Mouse (Mus musculus) layer of hippocampus, postnatal 25 days (tissue): ENCODE results near the gene Gm17535. TPM values are rescaled to one million over a fixed set of nuclear protein-coding genes. Genes with fewer than 3 reads are reported as not detected.
A peak's percentile ranks its signal among the peaks of the same experiment; 100 is the strongest.
"Not testable (repeated sequence)": the region's sequence is repeated elsewhere in the genome, so short reads cannot be mapped to it uniquely, and the experiment has no call there.

Source experiments
- DNase-seq, 2 experiments: peaks; one replicate each; pipeline ENCODE4 v3.0.0; 2022; ENCODE audit warnings: mixed read lengths in 2 of 2, low spot score in 1 of 2; ENCODE audit errors: extremely low spot score in 1 of 2
- total RNA-seq, 2 experiments: library from RNA; stranded (reverse); gene quantifications; 2 replicates each; pipeline ENCODE4 v1.2.3; 2021

Gm17535 gene
- total RNA-seq = not detected

DNA sequence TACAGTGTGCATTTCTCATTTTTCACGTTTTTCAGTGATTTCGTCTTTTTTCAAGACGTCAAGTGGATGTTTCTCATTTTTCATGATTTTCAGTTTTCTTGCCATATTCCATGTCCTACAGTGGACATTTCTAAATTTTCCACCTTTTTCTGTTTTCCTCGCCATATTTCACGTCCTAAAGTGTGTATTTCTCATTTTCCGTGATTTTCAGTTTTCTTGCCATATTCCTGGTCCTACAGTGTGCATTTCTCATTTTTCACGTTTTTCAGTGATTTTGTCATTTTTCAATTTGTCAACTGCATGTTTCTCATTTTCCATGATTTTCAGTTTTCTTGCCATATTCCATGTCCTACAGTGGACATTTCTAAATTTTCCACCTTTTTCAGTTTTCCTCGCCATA, at the start of gene Gm17535:
Gm17535 (plus strand) TSS at position 301 of the 400 bp plus-strand sequence.
- not testable (repeated sequence) for DNase-seq

DNA sequence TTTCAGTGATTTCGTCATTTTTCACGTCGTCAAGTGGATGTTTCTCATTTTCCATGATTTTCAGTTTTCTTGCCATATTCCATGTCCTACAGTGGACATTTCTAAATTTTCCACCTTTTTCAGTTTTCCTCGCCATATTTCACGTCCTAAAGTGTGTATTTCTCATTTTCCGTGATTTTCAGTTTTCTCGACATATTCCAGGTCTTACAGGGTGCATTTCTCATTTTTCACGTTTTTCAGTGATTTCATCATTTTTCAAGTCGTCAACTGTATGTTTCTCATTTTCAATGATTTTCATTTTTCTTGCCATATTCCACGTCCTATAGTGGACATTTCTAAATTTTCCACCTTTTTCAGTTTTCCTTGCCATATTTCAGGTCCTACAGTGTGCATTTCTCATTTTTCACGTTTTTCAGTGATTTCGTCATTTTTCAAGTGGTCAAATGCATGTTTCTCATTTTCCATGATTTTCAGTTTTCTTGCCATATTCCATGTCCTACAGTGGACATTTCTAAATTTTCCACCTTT, 33.9 kb upstream of the Gm17535 start, which contains the start of gene Gm10722:
Gm10722 (plus strand) TSS at position 478 of the 528 bp plus-strand sequence.
- DNase-seq = peak in 1 of 2 experiments; percentile 22

DNA sequence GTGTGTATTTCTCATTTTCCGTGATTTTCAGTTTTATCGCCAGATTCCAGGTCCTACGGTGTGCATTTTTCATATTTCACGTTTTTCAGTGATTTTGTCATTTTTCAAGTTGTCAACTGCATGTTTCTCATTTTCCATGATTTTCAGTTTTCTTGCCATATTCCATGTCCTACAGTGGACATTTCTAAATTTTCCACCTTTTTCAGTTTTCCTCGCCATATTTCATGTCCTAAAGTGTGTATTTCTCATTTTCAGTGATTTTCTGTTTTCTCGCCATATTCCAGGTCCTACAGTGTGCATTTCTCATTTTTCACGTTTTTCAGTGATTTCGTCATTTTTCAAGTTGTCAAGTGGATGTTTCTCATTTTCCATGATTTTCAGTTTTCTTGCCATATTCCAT, 33.4 kb upstream of the Gm17535 start:
- peak in 1 of 2 experiments; percentile 7 for DNase-seq

DNA sequence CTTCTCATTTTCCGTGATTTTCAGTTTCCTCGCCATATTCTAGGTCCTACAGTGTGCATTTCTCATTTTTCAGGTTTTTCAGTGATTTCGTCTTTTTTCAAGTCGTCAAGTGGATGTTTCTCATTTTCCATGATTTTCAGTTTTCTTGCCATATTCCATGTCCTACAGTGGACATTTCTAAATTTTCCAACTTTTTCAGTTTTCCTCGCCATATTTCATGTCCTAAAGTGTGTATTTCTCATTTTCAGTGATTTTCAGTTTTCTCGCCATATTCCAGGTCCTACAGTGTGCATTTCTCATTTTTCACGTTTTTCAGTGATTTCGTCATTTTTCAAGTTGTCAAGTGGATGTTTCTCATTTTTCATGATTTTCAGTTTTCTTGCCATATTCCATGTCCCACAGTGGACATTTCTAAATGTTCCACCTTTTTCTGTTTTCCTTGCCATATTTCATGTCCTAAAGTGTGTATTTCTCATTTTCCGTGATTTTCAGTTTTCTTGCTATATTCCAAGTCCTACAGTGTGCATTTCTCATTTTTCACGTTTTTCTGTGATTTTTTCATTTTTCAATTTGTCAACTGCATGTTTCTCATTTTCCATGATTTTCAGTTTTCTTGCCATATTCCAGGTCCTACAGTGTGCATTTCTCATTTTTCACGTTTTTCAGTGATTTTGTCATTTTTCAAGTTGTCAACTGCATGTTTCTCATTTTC, 32.3 kb upstream of the Gm17535 start:
- peak; percentile 77 to 98 for DNase-seq

DNA sequence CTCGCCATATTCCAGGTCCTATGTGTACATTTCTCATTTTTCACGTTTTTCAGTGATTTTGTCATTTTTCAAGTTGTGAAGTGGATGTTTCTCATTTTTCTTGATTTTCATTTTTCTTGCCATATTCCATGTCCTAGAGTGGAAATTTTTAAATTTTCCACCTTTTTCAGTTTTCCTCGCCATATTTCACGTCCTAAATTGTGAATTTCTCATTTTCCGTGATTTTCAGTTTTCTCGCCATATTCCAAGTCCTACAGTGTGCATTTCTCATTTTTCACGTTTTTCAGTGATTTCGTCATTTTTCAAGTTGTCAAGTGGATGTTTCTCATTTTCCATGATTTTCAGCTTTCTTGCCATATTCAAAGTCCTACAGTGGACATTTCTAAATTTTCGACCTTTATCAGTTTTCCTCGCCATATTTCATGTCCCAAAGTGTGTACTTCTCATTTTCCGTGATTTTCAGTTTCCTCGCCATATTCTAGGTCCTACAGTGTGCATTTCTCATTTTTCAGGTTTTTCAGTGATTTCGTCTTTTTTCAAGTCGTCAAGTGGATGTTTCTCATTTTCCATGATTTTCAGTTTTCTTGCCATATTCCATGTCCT, 31.5 kb upstream of the Gm17535 start, which contains the start of gene Gm11168:
Gm11168 (plus strand) TSS at position 553 of the 603 bp plus-strand sequence.
- not testable (repeated sequence) for DNase-seq

DNA sequence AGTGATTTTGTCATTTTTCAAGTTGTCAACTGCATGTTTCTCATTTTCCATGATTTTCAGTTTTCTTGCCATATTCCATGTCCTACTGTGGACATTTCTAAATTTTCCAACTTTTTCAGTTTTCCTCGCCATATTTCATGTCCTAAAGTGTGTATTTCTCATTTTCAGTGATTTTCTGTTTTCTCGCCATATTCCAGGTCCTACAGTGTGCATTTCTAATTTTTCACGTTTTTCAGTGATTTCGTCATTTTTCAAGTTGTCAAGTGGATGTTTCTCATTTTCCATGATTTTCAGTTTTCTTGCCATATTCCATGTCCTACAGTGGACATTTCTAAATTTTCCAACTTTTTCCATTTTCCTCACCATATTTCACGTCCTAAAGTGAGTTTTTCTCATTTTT, 28.2 kb upstream of the Gm17535 start:
- DNase-seq = not testable (repeated sequence)

DNA sequence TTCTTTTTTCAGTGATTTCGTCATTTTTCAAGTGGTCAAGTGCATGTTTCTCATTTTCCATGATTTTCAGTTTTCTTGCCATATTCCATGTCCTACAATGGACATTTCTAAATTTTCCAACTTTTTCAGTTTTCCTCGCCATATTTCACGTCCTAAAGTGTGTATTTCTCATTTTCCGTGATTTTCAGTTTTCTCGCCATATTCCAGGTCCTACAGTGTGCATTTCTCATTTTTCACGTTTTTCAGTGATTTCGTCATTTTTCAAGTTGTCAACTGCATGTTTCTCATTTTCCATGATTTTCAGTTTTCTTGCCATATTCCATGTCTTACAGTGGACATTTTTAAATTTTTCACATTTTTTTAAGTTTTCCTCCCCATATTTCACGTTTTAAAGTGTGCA, 27.8 kb upstream of the Gm17535 start:
- peak; percentile 41 to 96 for DNase-seq

DNA sequence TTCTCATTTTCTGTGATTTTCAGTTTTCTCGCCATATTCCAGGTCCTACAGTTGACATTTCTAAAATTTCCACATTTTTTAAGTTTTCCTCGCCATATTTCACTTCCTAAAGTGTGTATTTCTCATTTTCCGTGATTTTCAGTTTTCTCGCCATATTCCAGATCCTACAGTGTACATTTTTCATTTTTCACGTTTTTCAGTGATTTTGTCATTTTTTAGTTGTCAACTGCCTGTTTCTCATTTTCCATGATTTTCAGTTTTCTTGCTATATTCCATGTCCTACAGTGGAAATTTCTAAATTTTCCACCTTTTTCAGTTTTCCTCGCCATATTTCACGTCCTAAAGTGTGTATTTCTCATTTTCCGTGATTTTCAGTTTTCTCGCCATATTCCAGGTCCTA, 27.1 kb upstream of the Gm17535 start:
- not testable (repeated sequence) for DNase-seq

DNA sequence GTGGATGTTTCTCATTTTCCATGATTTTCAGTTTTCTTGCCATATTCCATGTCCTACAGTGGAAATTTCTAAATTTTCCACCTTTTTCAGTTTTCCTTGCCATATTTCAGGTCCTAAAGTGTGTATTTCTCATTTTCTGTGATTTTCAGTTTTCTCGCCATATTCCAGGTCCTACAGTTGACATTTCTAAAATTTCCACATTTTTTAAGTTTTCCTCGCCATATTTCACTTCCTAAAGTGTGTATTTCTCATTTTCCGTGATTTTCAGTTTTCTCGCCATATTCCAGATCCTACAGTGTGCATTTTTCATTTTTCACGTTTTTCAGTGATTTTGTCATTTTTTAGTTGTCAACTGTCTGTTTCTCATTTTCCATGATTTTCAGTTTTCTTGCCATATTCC, 25.1 kb upstream of the Gm17535 start:
- DNase-seq = not testable (repeated sequence)

DNA sequence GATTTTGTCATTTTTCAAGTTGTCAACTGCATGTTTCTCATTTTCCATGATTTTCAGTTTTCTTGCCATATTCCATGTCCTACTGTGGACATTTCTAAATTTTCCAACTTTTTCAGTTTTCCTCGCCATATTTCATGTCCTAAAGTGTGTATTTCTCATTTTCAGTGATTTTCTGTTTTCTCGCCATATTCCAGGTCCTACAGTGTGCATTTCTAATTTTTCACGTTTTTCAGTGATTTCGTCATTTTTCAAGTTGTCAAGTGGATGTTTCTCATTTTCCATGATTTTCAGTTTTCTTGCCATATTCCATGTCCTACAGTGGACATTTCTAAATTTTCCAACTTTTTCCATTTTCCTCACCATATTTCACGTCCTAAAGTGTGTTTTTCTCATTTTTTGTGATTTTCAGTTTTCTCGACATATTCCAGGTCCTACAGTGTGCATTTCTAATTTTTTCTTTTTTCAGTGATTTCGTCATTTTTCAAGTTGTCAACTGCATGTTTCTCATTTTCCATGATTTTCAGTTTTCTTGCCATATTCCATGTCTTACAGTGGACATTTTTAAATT, 22.3 kb upstream of the Gm17535 start:
- DNase-seq = not testable (repeated sequence)

DNA sequence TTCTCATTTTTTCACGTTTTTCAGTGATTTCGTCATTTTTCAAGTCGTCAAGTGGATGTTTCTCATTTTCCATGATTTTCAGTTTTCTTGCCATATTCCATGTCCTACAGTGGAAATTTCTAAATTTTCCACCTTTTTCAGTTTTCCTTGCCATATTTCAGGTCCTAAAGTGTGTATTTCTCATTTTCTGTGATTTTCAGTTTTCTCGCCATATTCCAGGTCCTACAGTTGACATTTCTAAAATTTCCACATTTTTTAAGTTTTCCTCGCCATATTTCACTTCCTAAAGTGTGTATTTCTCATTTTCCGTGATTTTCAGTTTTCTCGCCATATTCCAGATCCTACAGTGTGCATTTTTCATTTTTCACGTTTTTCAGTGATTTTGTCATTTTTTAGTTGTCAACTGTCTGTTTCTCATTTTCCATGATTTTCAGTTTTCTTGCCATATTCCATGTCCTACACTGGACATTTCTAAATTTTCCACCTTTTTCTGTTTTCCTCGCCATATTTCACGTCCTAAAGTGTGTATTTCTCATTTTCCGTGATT, 21.6 kb upstream of the Gm17535 start, which contains the start of gene Gm10721:
Gm10721 (plus strand) TSS at position 408 of the 547 bp plus-strand sequence.
- not testable (repeated sequence) for DNase-seq

DNA sequence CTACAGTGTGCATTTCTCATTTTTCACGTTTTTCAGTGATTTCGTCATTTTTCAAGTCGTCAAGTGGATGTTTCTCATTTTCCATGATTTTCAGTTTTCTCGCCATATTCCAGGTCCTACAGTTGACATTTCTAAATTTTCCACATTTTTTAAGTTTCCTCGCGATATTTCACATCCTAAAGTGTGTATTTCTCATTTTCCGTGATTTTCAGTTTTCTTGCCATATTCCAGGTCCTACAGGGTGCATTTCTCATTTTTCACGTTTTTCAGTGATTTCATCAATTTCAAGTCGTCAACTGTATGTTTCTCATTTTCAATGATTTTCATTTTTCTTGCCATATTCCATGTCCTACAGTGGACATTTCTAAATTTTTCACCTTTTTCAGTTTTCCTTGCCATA, 19.0 kb upstream of the Gm17535 start, which contains the start of gene Gm10720:
Gm10720 (plus strand) TSS at position 301 of the 400 bp plus-strand sequence.
- not testable (repeated sequence) for DNase-seq

DNA sequence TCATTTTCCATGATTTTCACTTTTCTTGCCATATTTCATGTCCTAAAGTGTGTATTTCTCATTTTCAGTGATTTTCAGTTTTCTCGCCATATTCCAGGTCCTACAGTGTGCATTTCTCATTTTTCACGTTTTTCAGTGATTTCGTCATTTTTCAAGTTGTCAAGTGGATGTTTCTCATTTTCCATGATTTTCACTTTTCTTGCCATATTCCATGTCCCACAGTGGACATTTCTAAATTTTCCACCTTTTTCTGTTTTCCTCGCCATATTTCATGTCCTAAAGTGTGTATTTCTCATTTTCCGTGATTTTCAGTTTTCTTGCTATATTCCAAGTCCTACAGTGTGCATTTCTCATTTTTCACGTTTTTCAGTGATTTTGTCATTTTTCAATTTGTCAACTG, 18.5 kb upstream of the Gm17535 start:
- DNase-seq = not testable (repeated sequence)

DNA sequence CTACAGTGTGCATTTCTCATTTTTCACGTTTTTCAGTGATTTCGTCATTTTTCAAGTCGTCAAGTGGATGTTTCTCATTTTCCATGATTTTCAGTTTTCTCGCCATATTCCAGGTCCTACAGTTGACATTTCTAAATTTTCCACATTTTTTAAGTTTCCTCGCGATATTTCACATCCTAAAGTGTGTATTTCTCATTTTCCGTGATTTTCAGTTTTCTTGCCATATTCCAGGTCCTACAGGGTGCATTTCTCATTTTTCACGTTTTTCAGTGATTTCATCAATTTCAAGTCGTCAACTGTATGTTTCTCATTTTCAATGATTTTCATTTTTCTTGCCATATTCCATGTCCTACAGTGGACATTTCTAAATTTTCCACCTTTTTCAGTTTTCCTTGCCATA, 17.3 kb upstream of the Gm17535 start, which contains the start of gene Gm10719:
Gm10719 (plus strand) TSS at position 301 of the 400 bp plus-strand sequence.
- not testable (repeated sequence) for DNase-seq

DNA sequence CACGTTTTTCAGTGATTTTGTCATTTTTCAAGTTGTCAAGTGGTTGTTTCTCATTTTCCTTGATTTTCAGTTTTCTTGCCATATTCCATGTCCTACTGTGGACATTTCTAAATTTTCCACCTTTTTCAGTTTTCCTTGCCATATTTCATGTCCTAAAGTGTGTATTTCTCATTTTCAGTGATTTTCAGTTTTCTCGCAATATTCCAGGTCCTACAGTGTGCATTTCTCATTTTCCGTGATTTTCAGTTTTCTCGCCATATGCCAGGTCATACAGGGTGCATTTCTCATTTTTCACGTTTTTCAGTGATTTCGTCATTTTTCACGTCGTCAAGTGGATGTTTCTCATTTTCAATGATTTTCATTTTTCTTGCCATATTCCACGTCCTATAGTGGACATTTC, 15.5 kb upstream of the Gm17535 start:
- DNase-seq = peak; percentile 11 to 64

DNA sequence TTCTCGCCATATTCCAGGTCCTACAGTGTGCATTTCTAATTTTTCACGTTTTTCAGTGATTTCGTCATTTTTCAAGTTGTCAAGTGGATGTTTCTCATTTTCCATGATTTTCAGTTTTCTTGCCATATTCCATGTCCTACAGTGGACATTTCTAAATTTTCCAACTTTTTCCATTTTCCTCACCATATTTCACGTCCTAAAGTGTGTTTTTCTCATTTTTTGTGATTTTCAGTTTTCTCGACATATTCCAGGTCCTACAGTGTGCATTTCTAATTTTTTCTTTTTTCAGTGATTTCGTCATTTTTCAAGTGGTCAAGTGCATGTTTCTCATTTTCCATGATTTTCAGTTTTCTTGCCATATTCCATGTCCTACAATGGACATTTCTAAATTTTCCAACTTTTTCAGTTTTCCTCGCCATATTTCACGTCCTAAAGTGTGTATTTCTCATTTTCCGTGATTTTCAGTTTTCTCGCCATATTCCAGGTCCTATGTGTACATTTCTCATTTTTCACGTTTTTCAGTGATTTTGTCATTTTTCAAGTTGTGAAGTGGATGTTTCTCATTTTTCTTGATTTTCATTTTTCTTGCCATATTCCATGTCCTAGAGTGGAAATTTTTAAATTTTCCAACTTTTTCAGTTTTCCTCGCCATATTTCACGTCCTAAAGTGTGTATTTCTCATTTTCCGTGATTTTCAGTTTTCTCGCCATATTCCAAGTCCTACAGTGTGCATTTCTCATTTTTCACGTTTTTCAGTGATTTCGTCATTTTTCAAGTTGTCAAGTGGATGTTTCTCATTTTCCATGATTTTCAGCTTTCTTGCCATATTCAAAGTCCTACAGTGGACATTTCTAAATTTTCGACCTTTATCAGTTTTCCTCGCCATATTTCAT, 14.3 kb upstream of the Gm17535 start:
- peak; percentile 18 to 25 for DNase-seq

DNA sequence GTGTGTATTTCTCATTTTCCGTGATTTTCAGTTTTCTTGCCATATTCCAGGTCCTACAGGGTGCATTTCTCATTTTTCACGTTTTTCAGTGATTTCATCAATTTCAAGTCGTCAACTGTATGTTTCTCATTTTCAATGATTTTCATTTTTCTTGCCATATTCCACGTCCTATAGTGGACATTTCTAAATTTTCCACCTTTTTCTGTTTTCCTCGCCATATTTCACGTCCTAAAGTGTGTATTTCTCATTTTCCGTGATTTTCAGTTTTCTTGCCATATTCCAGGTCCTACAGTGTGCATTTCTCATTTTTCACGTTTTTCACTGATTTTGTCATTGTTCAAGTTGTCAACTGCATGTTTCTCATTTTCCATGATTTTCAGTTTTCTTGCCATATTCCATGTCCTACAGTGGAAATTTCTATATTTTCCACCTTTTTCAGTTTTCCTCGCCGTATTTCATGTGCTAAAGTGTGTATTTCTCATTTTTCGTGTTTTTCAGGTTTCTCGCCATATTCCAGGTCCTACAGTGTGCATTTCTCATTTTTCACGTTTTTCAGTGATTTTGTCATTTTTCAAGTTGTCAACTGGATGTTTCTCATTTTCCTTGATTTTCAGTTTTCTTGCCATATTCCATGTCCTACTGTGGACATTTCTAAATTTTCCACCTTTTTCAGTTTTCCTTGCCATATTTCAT, 11.9 kb upstream of the Gm17535 start:
- peak; percentile 40 to 49 for DNase-seq

DNA sequence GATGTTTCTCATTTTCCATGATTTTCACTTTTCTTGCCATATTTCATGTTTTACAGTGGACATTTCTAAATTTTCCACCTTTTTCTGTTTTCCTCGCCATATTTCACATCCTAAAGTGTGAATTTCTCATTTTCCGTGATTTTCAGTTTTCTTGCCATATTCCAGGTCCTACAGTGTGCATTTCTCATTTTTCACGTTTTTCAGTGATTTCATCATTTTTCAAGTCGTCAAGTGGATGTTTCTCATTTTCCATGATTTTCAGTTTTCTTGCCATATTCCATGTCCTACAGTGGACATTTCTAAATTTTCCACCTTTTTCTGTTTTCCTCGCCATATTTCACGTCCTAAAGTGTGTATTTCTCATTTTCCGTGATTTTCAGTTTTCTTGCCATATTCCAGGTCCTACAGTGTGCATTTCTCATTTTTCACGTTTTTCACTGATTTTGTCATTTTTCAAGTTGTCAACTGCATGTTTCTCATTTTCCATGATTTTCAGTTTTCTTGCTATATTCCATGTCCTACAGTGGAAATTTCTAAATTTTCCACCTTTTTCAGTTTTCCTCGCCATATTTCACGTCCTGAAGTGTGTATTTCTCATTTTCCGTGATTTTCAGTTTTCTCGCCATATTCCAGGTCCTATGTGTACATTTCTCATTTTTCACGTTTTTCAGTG, 11.0 kb upstream of the Gm17535 start, which contains the start of gene Gm10718:
Gm10718 (plus strand) TSS at position 236 of the 673 bp plus-strand sequence.
- peak in 1 of 2 experiments; percentile 4 for DNase-seq
